In genomic region chr3:36821037-36821436, GRCm38 (mm10) we compare ENCODE assay signal across 27 mouse cellular contexts.
"Had no signal": no experiment of that assay in that cellular context is flagged by ENCODE, and none has a peak within 500 bp of the region (broad histone marks: within the 10 kb centered on the region; RNA-seq: fewer than 3 reads in every experiment).

No protein-coding gene starts in this region.

- DNase-seq: left cerebral cortex, postnatal 4 days; liver; liver, embryonic 13.5 days; liver, postnatal 0 days; lung, adult 18-20 months; lung, adult 2 months; lung, embryonic 14.5 days; lung, postnatal 10 days; lung, postnatal 14 days; lung, postnatal 36 days; lung, postnatal 4 days; midbrain, embryonic 14.5 days had no signal

- H3K4me1 ChIP-seq: liver, embryonic 12.5 days; liver, embryonic 13.5 days; liver, embryonic 15.5 days; lung, embryonic 15.5 days; midbrain, embryonic 10.5 days; midbrain, embryonic 12.5 days; midbrain, embryonic 13.5 days; midbrain, embryonic 15.5 days had no signal

- H3K4me3 ChIP-seq: limb, embryonic 10.5 days; limb, embryonic 12.5 days; limb, embryonic 13.5 days; limb, embryonic 15.5 days; liver, embryonic 12.5 days; liver, embryonic 13.5 days; liver, embryonic 15.5 days; lung, embryonic 15.5 days; megakaryocyte, embryonic 14.5 days; midbrain, embryonic 10.5 days; midbrain, embryonic 12.5 days; midbrain, embryonic 13.5 days; midbrain, embryonic 15.5 days; myocyte had no signal

- H3K9me3 ChIP-seq: limb, embryonic 10.5 days; limb, embryonic 12.5 days; limb, embryonic 13.5 days; limb, embryonic 15.5 days; liver, embryonic 12.5 days; liver, embryonic 13.5 days; liver, embryonic 15.5 days; lung, embryonic 15.5 days; megakaryocyte, embryonic 14.5 days; midbrain, embryonic 10.5 days; midbrain, embryonic 12.5 days; midbrain, embryonic 13.5 days; midbrain, embryonic 15.5 days had no signal

- H3K36me3 ChIP-seq: limb, embryonic 10.5 days; limb, embryonic 12.5 days; limb, embryonic 13.5 days; limb, embryonic 15.5 days; liver, embryonic 12.5 days; liver, embryonic 13.5 days; liver, embryonic 15.5 days; lung, embryonic 15.5 days; midbrain, embryonic 10.5 days; midbrain, embryonic 12.5 days; midbrain, embryonic 13.5 days; midbrain, embryonic 15.5 days had no signal

- H3K27ac ChIP-seq: limb, embryonic 10.5 days; limb, embryonic 12.5 days; limb, embryonic 13.5 days; limb, embryonic 15.5 days; liver, embryonic 12.5 days; liver, embryonic 13.5 days; liver, embryonic 14.5 days; liver, embryonic 15.5 days; lung, embryonic 15.5 days; macrophage; midbrain, embryonic 10.5 days; midbrain, embryonic 12.5 days; midbrain, embryonic 13.5 days; midbrain, embryonic 15.5 days had no signal

- H3K27me3 ChIP-seq: limb, embryonic 12.5 days; limb, embryonic 13.5 days; limb, embryonic 15.5 days; liver, embryonic 12.5 days; liver, embryonic 13.5 days; liver, embryonic 15.5 days; lung, embryonic 15.5 days; midbrain, embryonic 12.5 days; midbrain, embryonic 13.5 days; midbrain, embryonic 15.5 days had no signal
